Mouse (Mus musculus) stomach, postnatal 0 days (tissue): ENCODE results near the gene Kif3a. TPM values are rescaled to one million over a fixed set of nuclear protein-coding genes. Genes with fewer than 3 reads are reported as not detected.
A peak's percentile ranks its signal among the peaks of the same experiment; 100 is the strongest.

Experiments used
- ATAC-seq: fragments of 200-750 bp; cut with Nextera tagmentation; 2 replicates; pipeline ENCODE4 v1.8.0; 2017; ENCODE audit not compliant: low FRiP score, low TSS enrichment
- DNase-seq: peaks from one replicate; pipeline ENCODE4 v3.0.0-alpha.2; 2016; ENCODE audit warnings: low spot score
- H3K27ac ChIP-seq: fragments of 300-500 bp; sonication (generic); replicated peaks from 2 replicates; pipeline ENCODE4 v1.5.1; 2014; ENCODE audit warnings: mild to moderate bottlenecking, control low read depth
- H3K27me3 ChIP-seq: fragments of 300-500 bp; sonication (generic); 2 replicates; pipeline ENCODE4 v1.6.1; 2014; ENCODE audit warnings: low read length; ENCODE audit not compliant: control insufficient read depth, insufficient read depth
- H3K36me3 ChIP-seq: fragments of 300-500 bp; sonication (generic); 2 replicates; pipeline ENCODE4 v1.6.1; 2014; ENCODE audit warnings: low read length, mixed read lengths; ENCODE audit not compliant: control insufficient read depth, insufficient read depth
- H3K4me1 ChIP-seq: fragments of 300-500 bp; sonication (generic); replicated peaks from 2 replicates; pipeline ENCODE4 v1.6.1; 2014; ENCODE audit warnings: antibody characterized with exemption; ENCODE audit not compliant: control insufficient read depth, insufficient read depth
- H3K4me2 ChIP-seq: fragments of 300-500 bp; sonication (generic); replicated peaks from 2 replicates; pipeline ENCODE4 v1.6.1; 2014; ENCODE audit warnings: low read depth, mild to moderate bottlenecking, control low read depth, moderate library complexity
- H3K4me3 ChIP-seq: fragments of 300-500 bp; sonication (generic); 2 replicates; pipeline ENCODE4 v1.5.1; 2014; ENCODE audit warnings: low read depth, low read length, control low read depth
- H3K9ac ChIP-seq: fragments of 300-500 bp; sonication (generic); 2 replicates; pipeline ENCODE4 v1.6.1; 2014; ENCODE audit warnings: mild to moderate bottlenecking, low read length, control low read depth, mixed read lengths
- H3K9me3 ChIP-seq: fragments of 300-500 bp; sonication (generic); 2 replicates; pipeline ENCODE4 v1.6.1; 2016; ENCODE audit warnings: low read length; ENCODE audit not compliant: control insufficient read depth
- CTCF ChIP-seq: IDR thresholded peaks from 2 replicates; pipeline ENCODE4 v1.5.1; 2016; ENCODE audit warnings: antibody characterized with exemption, low read depth, mild to moderate bottlenecking, moderate library complexity
- EP300 ChIP-seq: optimal IDR thresholded peaks from 2 replicates; pipeline ENCODE3; 2016; ENCODE audit warnings: antibody characterized with exemption
- WGBS: fragments of 180-500 bp; shearing (Covaris S2); extraction: QIAGEN DNeasy Blood & Tissue Kit; methylation state at CpG from one replicate; pipeline ENCODE4 v1.1.7; 2014; 5-methylcytosine and 5-hydroxymethylcytosine counted together
- polyA plus RNA-seq: library from polyadenylated mRNA; unstranded; fragments of >200 nt; fragmentation: Nextera tagmentation; extraction: Ambion mirVana; gene quantifications from 2 replicates; pipeline ENCODE4 v1.2.1, GENCODE M21; 2015

The Kif3a gene
- polyA plus RNA-seq, 1 experiment from 2014 or later: 25.3 TPM

GRCm38 (mm10) chr11:53588279-53588678, 21.1 kb downstream of the Kif3a start:
- Histone ChIP-seq H3K9ac (no peak overlapping the region), H3K27ac (no peak overlapping the region), H3K36me3 (peaks cover 7% of the 10 kb centered on the region; the same call in 1 of the 2 replicates)

GRCm38 (mm10) chr11:53590368-53590768, 23.2 kb downstream of the Kif3a start:
- no peak for ATAC-seq
- H3K4me2 ChIP-seq: no peak overlapping the region
- WGBS: 48% methylated on average over 15 of the region's 15 CpGs
- DNase-seq: peak; percentile 40
- H3K27ac ChIP-seq: no peak overlapping the region
- no peak overlapping the region for H3K4me3 ChIP-seq
- no peak overlapping the region for H3K9ac ChIP-seq
- no peaks in the 10 kb centered on the region for H3K4me1 ChIP-seq
- no peaks in the 10 kb centered on the region for H3K27me3 ChIP-seq
- H3K36me3 ChIP-seq: 0 out of 2 replicates have a peak, but pooled peaks cover 3% of the 10 kb centered on the region
- H3K9me3 ChIP-seq: no peaks in the 10 kb centered on the region
- TF ChIP-seq CTCF (peak; percentile 74), EP300 (no peak)

More at GRCm38 (mm10) chr11:53588279-53588678, 21.1 kb downstream of the Kif3a start:
- Histone ChIP-seq H3K9me3 (no peaks in the 10 kb centered on the region), H3K4me1 (no peaks in the 10 kb centered on the region), H3K4me2 (no peak overlapping the region), H3K27me3 (no peaks in the 10 kb centered on the region), H3K4me3 (no peak overlapping the region)
- WGBS: 75% methylated on average over 8 of the region's 8 CpGs
- DNase-seq (no peak), ATAC-seq (no peak)
- TF ChIP-seq CTCF (no peak), EP300 (no peak)

- Histone ChIP-seq H3K4me3 (no peak overlapping the region), H3K9me3 (no peaks in the 10 kb centered on the region), H3K36me3 (0 out of 2 replicates have a peak, but pooled peaks cover 3% of the 10 kb centered on the region), H3K4me2 (no peak overlapping the region), H3K4me1 (no peaks in the 10 kb centered on the region), H3K27ac (no peak overlapping the region), H3K9ac (no peak overlapping the region), H3K27me3 (no peaks in the 10 kb centered on the region)
- ATAC-seq (no peak), DNase-seq (no peak)
- WGBS: 95% methylated on average over 5 of the region's 5 CpGs
- TF ChIP-seq CTCF (no peak), EP300 (no peak)
Observed at GRCm38 (mm10) chr11:53591116-53591515, 23.9 kb downstream of the Kif3a start.

- H3K4me1 ChIP-seq: no peaks in the 10 kb centered on the region
- H3K9me3 ChIP-seq: no peaks in the 10 kb centered on the region
- H3K4me3 ChIP-seq: no peak overlapping the region
- ATAC-seq (no peak), DNase-seq (no peak)
- H3K9ac ChIP-seq: no peak overlapping the region
- no peaks in the 10 kb centered on the region for H3K36me3 ChIP-seq
- H3K4me2 ChIP-seq: no peak overlapping the region
- H3K27ac ChIP-seq: no peak overlapping the region
- TF ChIP-seq EP300 (no peak), CTCF (no peak)
- H3K27me3 ChIP-seq: no peaks in the 10 kb centered on the region
- WGBS: 95% methylated on average over 3 of the region's 3 CpGs
Observed at GRCm38 (mm10) chr11:53604983-53605382, 37.8 kb downstream of the Kif3a start.

GRCm38 (mm10) chr11:53605609-53606008, 38.4 kb downstream of the Kif3a start:
- Histone ChIP-seq H3K36me3 (no peaks in the 10 kb centered on the region), H3K9me3 (no peaks in the 10 kb centered on the region), H3K4me1 (no peaks in the 10 kb centered on the region), H3K27me3 (no peaks in the 10 kb centered on the region), H3K27ac (no peak overlapping the region), H3K4me3 (no peak overlapping the region), H3K4me2 (no peak overlapping the region), H3K9ac (no peak overlapping the region)
- DNase-seq (no peak), ATAC-seq (no peak)
- WGBS: 19% methylated on average over 12 of the region's 12 CpGs
- TF ChIP-seq EP300 (no peak), CTCF (no peak)

- Histone ChIP-seq H3K4me3 (no peak overlapping the region), H3K4me1 (no peaks in the 10 kb centered on the region), H3K27ac (no peak overlapping the region), H3K36me3 (no peaks in the 10 kb centered on the region), H3K9ac (no peak overlapping the region), H3K4me2 (no peak overlapping the region), H3K9me3 (no peaks in the 10 kb centered on the region), H3K27me3 (no peaks in the 10 kb centered on the region)
- TF ChIP-seq EP300 (no peak), CTCF (no peak)
- no peak for ATAC-seq
- WGBS: 79% methylated on average over 6 of the region's 6 CpGs
- DNase-seq: no peak
Observed at GRCm38 (mm10) chr11:53609231-53609630, 42.1 kb downstream of the Kif3a start.
